Mouse (Mus musculus) testis, adult 2 months (tissue): ENCODE measurements around the gene Cfap69.

Source experiments
- CTCF ChIP-seq: fragments of 200-500 bp; IDR thresholded peaks from 2 replicates; pipeline ENCODE4 v1.5.1; 2012; ENCODE audit warnings: low read depth, mild to moderate bottlenecking, inconsistent platforms, low read length, moderate library complexity; ENCODE audit not compliant: control insufficient read depth, insufficient read depth, insufficient replicate concordance
- POLR2A ChIP-seq: fragments of 200-500 bp; IDR thresholded peaks from 2 replicates; pipeline ENCODE4 v1.6.1; 2012; ENCODE audit warnings: low read depth, mild to moderate bottlenecking, inconsistent platforms, low read length, moderate library complexity; ENCODE audit not compliant: control insufficient read depth

GRCm38 (mm10) chr5:5676082-5676481, 12.0 kb upstream of the Cfap69 start:
- TF ChIP-seq POLR2A (no peak), CTCF (no peak)
